Mouse (Mus musculus) urinary bladder, postnatal 14 days (tissue): ENCODE measurements around the gene Tbc1d2.
"Not testable (repeated sequence)": the region's sequence is repeated elsewhere in the genome, so short reads cannot be mapped to it uniquely, and the experiment has no call there.

Experiments
- DNase-seq: peaks from one replicate; pipeline ENCODE4 v3.0.0; 2021; ENCODE audit warnings: low spot score

Tbc1d2 gene

GRCm38 (mm10) chr4:46601258-46601843 is 48.7 kb downstream of the Tbc1d2 start:
- peak; percentile 71 for DNase-seq

GRCm38 (mm10) chr4:46600473-46601257 is 49.3 kb downstream of the Tbc1d2 start:
- DNase-seq, result no peak

DNA sequence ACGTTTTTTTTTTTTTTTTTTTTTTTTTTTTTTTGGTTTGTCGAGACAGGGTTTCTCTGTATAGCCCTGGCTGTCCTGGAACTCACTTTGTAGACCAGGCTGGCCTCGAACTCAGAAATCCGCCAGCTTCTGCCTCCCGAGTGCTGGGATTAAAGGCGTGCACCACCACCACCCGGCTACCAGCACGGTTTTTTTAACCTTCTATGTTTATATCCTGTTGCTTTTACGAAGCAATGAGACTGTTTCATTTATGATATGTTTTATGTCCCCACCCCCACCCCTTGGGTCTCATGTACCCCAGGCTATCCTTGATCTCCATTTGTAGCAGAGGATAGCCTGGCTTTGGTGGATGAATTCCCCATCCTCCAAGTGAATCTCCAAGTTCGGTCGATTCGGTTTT is 50.4 kb downstream of the Tbc1d2 start:
- DNase-seq, result not testable (repeated sequence)

- no peak for DNase-seq
Observed at GRCm38 (mm10) chr4:46598981-46599380, 51.0 kb downstream of the Tbc1d2 start.

GRCm38 (mm10) chr4:46598111-46598510 is 51.9 kb downstream of the Tbc1d2 start:
- no peak for DNase-seq

DNA sequence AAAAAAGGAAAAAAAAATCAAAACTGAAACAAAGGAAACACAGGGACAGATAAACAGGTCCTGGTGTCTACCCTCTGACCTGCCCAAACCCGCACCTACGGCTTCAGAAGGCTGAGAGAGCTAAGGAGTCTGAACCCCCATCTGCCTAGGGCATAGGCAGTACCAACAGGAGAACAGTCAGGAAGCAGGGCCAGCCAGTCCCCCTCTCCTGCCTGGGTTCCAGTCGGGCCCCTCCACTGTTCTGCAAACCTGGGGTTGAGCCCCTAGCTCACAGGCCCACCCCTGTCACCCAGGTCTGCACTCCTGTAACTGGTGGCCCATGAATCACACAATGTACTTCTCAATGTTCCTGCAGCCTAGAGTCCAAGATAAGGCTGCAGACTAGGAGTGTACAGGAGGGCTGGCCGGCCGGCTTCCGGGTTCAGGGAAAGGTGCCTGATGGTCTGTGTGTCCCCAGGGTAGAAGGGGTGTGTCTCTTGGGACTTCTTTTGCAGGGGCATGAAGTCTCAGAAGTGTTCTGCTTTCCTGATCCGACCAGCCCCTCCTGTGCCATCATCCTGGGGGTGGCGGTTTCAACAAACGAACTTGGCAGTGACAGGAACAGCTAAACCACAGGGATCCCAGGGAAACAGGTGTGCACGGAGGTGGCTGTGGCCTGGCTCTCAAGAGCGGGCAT is 52.6 kb downstream of the Tbc1d2 start:
- peak; percentile 60 for DNase-seq

DNA sequence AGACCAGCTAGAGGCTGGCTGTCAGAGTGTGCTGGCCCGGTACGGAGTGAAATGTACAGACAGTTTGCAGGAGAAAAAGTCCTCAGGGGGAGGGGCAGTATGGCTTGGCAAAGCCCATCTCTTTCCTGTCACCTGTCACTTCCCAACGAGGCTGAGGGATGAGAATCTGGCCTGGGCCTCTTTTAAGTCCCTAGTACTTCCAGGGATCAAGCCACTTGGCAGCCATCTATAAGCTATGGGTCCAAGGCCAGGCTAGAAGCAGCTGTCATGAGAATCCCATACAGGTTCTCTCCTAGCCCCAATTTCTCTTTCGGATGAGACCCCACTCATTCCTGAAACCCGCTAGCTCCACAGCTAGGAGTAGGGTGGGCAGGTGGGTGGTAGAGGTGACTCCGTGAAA is 53.6 kb downstream of the Tbc1d2 start:
- DNase-seq, result no peak

DNA sequence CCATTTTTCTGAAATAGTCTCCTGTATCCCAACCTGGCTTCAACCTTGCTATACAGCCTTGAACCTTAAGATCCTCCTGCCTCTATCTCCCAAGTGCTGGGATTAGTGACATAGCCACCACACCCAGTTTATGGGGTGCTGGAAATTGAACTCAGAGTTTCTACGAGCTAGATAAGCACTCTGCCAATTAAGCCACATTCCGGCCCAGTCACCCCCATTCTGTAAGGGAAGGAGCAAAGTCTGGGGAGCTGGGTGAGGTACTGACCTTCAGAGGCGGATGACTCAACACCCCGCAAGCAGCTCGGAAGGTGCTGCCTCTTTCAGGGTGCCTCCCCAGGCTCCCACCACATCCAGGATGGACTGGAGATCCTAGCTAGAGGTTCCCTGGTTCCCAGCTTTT is 55.9 kb downstream of the Tbc1d2 start:
- no peak for DNase-seq

- DNase-seq, result no peak
Observed at GRCm38 (mm10) chr4:46593472-46593871, 56.5 kb downstream of the Tbc1d2 start.

DNA sequence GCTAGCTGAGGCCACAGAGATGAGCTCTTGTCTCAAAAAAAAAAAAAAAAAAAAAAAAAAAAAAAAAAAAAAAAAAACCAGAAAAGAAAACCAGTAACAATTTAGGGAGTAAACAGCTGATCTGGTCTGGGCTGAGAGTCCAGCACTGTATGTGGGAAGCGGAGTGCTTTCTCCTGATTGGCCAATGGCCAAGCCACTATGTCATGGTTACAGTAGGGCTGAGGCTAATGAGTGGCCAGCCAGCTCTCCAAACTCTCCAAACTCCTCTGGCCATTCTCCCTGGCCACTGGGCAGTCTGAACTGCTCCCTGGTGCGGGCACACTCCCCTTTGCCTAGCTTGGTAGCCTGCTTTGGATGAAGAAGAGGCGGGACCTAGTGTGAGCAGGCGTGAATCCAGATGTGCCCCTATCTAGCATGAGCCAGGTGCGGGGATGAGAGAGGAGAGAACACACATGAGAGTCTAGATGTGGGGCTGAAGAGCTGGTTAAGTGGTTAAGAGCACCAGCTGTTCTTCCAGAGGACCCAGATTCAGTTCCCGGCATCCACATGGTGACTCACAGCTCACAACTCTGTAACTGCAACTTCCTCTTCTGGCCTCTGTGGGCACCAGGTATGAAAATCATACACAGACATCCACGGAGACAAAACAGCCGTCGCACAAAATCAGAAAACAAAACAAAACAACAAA is 58.0 kb downstream of the Tbc1d2 start:
- DNase-seq, result no peak

- DNase-seq, result no peak
Observed at GRCm38 (mm10) chr4:46590810-46591209, 59.2 kb downstream of the Tbc1d2 start.

- DNase-seq, result no peak
Observed at GRCm38 (mm10) chr4:46589946-46590684, 59.9 kb downstream of the Tbc1d2 start.

- no peak for DNase-seq
Observed at GRCm38 (mm10) chr4:46589151-46589550, 60.9 kb downstream of the Tbc1d2 start.

- no peak for DNase-seq
Observed at GRCm38 (mm10) chr4:46586473-46586872, 63.5 kb downstream of the Tbc1d2 start.

DNA sequence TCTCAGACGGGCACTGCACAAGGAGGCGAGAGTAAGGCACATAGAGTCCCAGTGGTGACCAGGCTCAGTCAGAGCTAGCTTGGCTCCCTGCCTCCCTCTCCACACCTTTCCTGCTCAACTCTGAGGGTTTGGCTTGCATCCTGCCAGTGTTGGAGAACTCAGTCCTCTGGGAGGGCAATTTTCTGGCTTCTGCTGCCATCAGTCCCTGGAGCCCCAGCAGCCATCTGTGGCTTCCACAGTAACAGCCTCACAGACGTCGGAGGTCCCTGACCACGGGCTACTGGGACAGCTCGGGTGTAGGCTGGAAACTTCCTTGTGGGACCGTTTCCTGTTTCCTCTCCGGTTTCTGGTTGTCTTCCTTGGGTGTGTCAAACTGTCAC is 64.2 kb downstream of the Tbc1d2 start:
- no peak for DNase-seq

GRCm38 (mm10) chr4:46585041-46585810 is 64.8 kb downstream of the Tbc1d2 start:
- no peak for DNase-seq

GRCm38 (mm10) chr4:46584536-46584935 is 65.5 kb downstream of the Tbc1d2 start:
- not testable (repeated sequence) for DNase-seq

GRCm38 (mm10) chr4:46584084-46584483 is 65.9 kb downstream of the Tbc1d2 start:
- DNase-seq, result not testable (repeated sequence)

DNA sequence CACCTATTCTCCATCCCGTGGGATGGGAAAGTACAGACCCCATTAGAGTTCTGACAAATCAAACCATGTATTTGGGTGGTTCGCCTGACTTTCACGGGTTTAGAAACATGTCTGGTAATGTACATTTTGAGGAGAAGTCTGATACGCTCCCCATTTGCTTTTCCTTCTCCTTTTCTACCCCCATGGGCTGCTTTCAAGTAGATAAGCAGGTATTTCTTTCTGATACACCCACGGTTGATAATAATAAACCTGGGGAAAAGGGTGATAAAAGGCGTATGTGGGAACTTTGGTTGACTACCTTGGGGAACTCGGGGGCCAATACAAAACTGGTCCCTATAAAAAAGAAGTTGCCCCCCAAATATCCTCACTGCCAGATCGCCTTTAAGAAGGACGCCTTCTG is 68.0 kb downstream of the Tbc1d2 start:
- not testable (repeated sequence) for DNase-seq

DNA sequence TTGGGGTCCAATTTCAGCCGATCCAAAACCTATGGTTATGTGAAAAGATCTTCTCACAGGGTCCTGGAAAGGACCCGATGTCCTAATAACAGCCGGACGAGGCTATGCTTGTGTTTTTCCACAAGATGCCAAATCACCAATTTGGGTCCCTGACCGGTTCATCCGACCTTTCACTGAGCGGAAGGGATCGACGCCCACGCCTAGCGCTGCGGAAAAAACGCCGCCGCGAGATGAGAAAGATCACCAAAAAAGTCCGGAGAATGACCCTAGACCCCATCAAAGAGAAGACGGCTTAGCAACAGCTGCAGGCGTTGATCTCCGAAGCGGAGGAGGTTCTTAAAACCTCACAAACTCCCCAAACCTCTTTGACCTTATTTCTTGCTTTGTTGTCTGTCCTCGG is 68.4 kb downstream of the Tbc1d2 start:
- DNase-seq, result not testable (repeated sequence)

GRCm38 (mm10) chr4:46580799-46581243 is 69.2 kb downstream of the Tbc1d2 start:
- not testable (repeated sequence) for DNase-seq
